Mouse (Mus musculus): Measurements from ENCODE around the gene Guk1. TPM values are rescaled to one million over a fixed set of nuclear protein-coding genes. Genes with fewer than 3 reads are reported as not detected.

Guk1 gene
- polyA plus RNA-seq, 1 experiment, result 81.0 TPM

- TF ChIP-seq CEBPB (IDR thresholded peaks at IDR 0.05; ENCODE audit: low read depth) (no peak), MYOG (IDR thresholded peaks at IDR 0.05; ENCODE audit: control insufficient read depth, extremely low read depth, insufficient read length) (no peak), MYOD1 (IDR thresholded peaks at IDR 0.05; ENCODE audit: control insufficient read depth, insufficient read length, low read depth) (no peak), CTCF (IDR thresholded peaks at IDR 0.05; ENCODE audit: control insufficient read depth, insufficient read depth, insufficient read length) (no peak), MAX (IDR thresholded peaks at IDR 0.05) (no peak), USF1 (IDR thresholded peaks at IDR 0.05; ENCODE audit: low read depth) (no peak), FOSL1 (IDR thresholded peaks at IDR 0.05; ENCODE audit: insufficient read depth, low read length, poor library complexity, severe bottlenecking) (no peak)
- H3K36me3 ChIP-seq (ENCODE audit: control insufficient read depth, insufficient read depth), result no peaks in the 10 kb centered on the region
- peaks cover 72% of the 10 kb centered on the region for H3K27me3 ChIP-seq (ENCODE audit: control insufficient read depth, insufficient read depth, insufficient read length)
- no peaks in the 10 kb centered on the region for H3K79me3 ChIP-seq (ENCODE audit: low read depth)
- H3ac ChIP-seq (ENCODE audit: control insufficient read depth, insufficient read length, low read depth), result no peak overlapping the region
- no peak overlapping the region for H3K4me3 ChIP-seq (ENCODE audit: insufficient read depth, poor library complexity, severe bottlenecking)
- no peaks in the 10 kb centered on the region for H3K79me2 ChIP-seq (ENCODE audit: control insufficient read depth, insufficient read depth)
These were observed 57.5 kb downstream of the Guk1 start for GRCm38 (mm10) chr11:59134373-59134997.

Other genes starting within 250 kb of the Guk1 start
- gene Hist3h2ba, start 243.3 kb downstream of the Guk1 start, polyA plus RNA-seq (2012; fragmentation: generic; extraction: Trizol), result 1.6 TPM
- 11.4 TPM for gene Hist3h2a, start 237.5 kb downstream of the Guk1 start, polyA plus RNA-seq (2012; fragmentation: generic; extraction: Trizol)
- gene Trim17, start 237.5 kb downstream of the Guk1 start, polyA plus RNA-seq (2012; fragmentation: generic; extraction: Trizol), result 0.22 TPM
- gene Trim11, start 214.1 kb downstream of the Guk1 start, polyA plus RNA-seq (2012; fragmentation: generic; extraction: Trizol), result 15.1 TPM
- 0.02 TPM for gene Obscn, start 55.8 kb downstream of the Guk1 start, polyA plus RNA-seq (2012; fragmentation: generic; extraction: Trizol)
- 3.5 TPM for gene Iba57, start 28.5 kb downstream of the Guk1 start, polyA plus RNA-seq (2012; fragmentation: generic; extraction: Trizol)
- gene Gjc2, start 9.0 kb downstream of the Guk1 start, polyA plus RNA-seq (2012; fragmentation: generic; extraction: Trizol), result 0.02 TPM
- gene Mrpl55, start 10.3 kb upstream of the Guk1 start, polyA plus RNA-seq (2012; fragmentation: generic; extraction: Trizol), result 44.7 TPM
- 17.8 TPM for gene 2310033P09Rik, start 16.1 kb upstream of the Guk1 start, polyA plus RNA-seq (2012; fragmentation: generic; extraction: Trizol)
- gene Arf1, start 36.1 kb upstream of the Guk1 start, polyA plus RNA-seq (2012; fragmentation: generic; extraction: Trizol), result 636 TPM
- gene Wnt3a, start 98.5 kb upstream of the Guk1 start, polyA plus RNA-seq (2012; fragmentation: generic; extraction: Trizol), result not detected
- 1.8 TPM for gene Wnt9a, start 114.7 kb upstream of the Guk1 start, polyA plus RNA-seq (2012; fragmentation: generic; extraction: Trizol)
- gene Prss38, start 183.4 kb upstream of the Guk1 start, polyA plus RNA-seq (2012; fragmentation: generic; extraction: Trizol), result not detected

Measured in C2C12 (cell line).